Mouse (Mus musculus) liver, embryonic 14.5 days (tissue): ENCODE data around the gene Stpg4. TPM values are rescaled to one million over a fixed set of nuclear protein-coding genes. Genes with fewer than 3 reads are reported as not detected.

ENCODE experiments used
- ATAC-seq: fragments of 200-750 bp; cut with Nextera tagmentation; 2 replicates; pipeline ENCODE4 v1.8.0; 2017; ENCODE audit warnings: moderate number of reproducible peaks, mild to moderate bottlenecking, moderate library complexity; ENCODE audit not compliant: insufficient read depth
- DNase-seq, 3 experiments: peaks; one replicate each; pipeline ENCODE4 v3.0.0-alpha.2; 2012 to 2013; ENCODE audit warnings: low read depth in 3 of 3, low spot score in 3 of 3
- H3K27ac ChIP-seq: fragments of 300-500 bp; sonication (generic); 2 replicates; pipeline ENCODE4 v1.5.1; 2014; ENCODE audit warnings: moderate library complexity, mild to moderate bottlenecking, control low read depth, inconsistent platforms
- H3K27me3 ChIP-seq: fragments of 300-500 bp; sonication (generic); 2 replicates; pipeline ENCODE4 v1.6.1; 2014; ENCODE audit warnings: mild to moderate bottlenecking, low read length, moderate library complexity; ENCODE audit not compliant: control insufficient read depth, insufficient read depth
- H3K36me3 ChIP-seq: fragments of 300-500 bp; sonication (generic); replicated peaks from 2 replicates; pipeline ENCODE4 v1.6.1; 2014; ENCODE audit warnings: low read depth; ENCODE audit not compliant: control insufficient read depth, insufficient read depth
- H3K4me1 ChIP-seq, 2 experiments: fragments of 200-500 bp in 1 of 2; fragments of 300-500 bp in 1 of 2; sonication (generic) in 1 of 2; replicated peaks; 2 replicates each; pipeline ENCODE4 v1.6.1; 2012 to 2014; ENCODE audit warnings: antibody characterized with exemption in 1 of 2, inconsistent platforms in 1 of 2, low read length in 1 of 2; ENCODE audit not compliant: control insufficient read depth in 2 of 2, insufficient read depth in 2 of 2
- H3K4me2 ChIP-seq: fragments of 300-500 bp; sonication (generic); 2 replicates; pipeline ENCODE4 v1.6.1; 2014; ENCODE audit warnings: low read depth, mild to moderate bottlenecking, control low read depth, moderate library complexity
- H3K4me3 ChIP-seq, 2 experiments: fragments of 200-500 bp in 1 of 2; fragments of 300-500 bp in 1 of 2; sonication (generic) in 1 of 2; 2 replicates each; pipeline ENCODE4 v1.5.1; 2012 to 2014; ENCODE audit warnings: low read depth in 2 of 2, low read length in 2 of 2, mild to moderate bottlenecking in 2 of 2, control low read depth in 1 of 2, inconsistent platforms in 1 of 2, moderate library complexity in 1 of 2; ENCODE audit not compliant: insufficient read depth in 1 of 2
- H3K9ac ChIP-seq: fragments of 300-500 bp; sonication (generic); replicated peaks from 2 replicates; pipeline ENCODE4 v1.6.1; 2014; ENCODE audit warnings: mild to moderate bottlenecking, control low read depth, moderate library complexity
- H3K9me3 ChIP-seq: fragments of 300-500 bp; sonication (generic); 2 replicates; pipeline ENCODE4 v1.6.1; 2016; ENCODE audit warnings: low read length, mixed read lengths; ENCODE audit not compliant: control insufficient read depth
- CTCF ChIP-seq: IDR thresholded peaks from 2 replicates; pipeline ENCODE4 v1.5.1; 2016; ENCODE audit warnings: antibody characterized with exemption, low read depth, control low read depth
- EP300 ChIP-seq: IDR thresholded peaks from 2 replicates; pipeline ENCODE4 v1.6.1; 2016; ENCODE audit warnings: antibody characterized with exemption, low read depth
- WGBS: fragments of 180-500 bp; shearing (Covaris S2); extraction: QIAGEN DNeasy Blood & Tissue Kit; methylation state at CpG from one replicate; pipeline ENCODE4 v1.1.7; 2014; ENCODE audit not compliant: insufficient replicate concordance; 5-methylcytosine and 5-hydroxymethylcytosine counted together
- polyA plus RNA-seq, 2 experiments: library from polyadenylated mRNA; depleted of rRNA in 1 of 2; stranded (reverse) in 1 of 2; unstranded in 1 of 2; fragments of >200 nt; fragmentation: Nextera tagmentation in 1 of 2; extraction: Ambion mirVana in 1 of 2; gene quantifications; 2 replicates each; pipeline versions ENCODE4 v1.2.1 to v1.2.3; 2012 to 2014

The Stpg4 gene
- polyA plus RNA-seq, 2 experiments: not detected

- H3K4me1 ChIP-seq: peaks cover 0 to 16% of the 10 kb centered on the region in 2 experiments; a peak in 2 of 4 replicates
- 58% methylated on average over 13 of the region's 13 CpGs for WGBS
Measured at GRCm38 (mm10) chr17:87350471-87351240, 76.9 kb downstream of the Stpg4 start.

DNA sequence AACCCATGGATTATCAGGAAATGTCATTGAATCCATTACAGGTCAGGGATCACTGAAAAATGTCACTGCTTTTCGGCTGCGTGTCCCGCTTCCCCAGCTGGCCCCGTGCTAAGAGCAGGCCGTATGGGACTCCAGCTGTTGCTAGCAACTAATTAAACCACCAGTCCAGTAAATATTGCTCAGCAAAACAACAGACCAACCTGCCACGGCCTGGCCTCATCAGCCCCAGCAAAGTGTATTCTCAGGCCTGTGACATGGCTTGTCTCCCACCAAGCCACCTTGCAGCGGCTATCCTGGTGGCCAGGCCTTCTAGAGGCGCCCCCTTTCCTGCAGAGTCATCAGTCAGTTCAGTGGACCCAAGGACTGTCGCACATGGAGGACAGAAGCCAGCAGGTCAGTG, 78.0 kb downstream of the Stpg4 start:
- H3K9ac ChIP-seq: no peak overlapping the region
- H3K27ac ChIP-seq: no peak overlapping the region
- ATAC-seq (no peak), DNase-seq (no peak)
- no peak overlapping the region for H3K4me2 ChIP-seq
- no peak overlapping the region for H3K4me3 ChIP-seq
- H3K27me3 ChIP-seq: no peaks in the 10 kb centered on the region
- WGBS: 79% methylated on average over 9 of the region's 9 CpGs
- TF ChIP-seq EP300 (no peak), CTCF (no peak)
- H3K4me1 ChIP-seq: peaks cover 0 to 14% of the 10 kb centered on the region in 2 experiments; a peak in 2 of 4 replicates
- H3K36me3 ChIP-seq: no peaks in the 10 kb centered on the region
- no peaks in the 10 kb centered on the region for H3K9me3 ChIP-seq

More at GRCm38 (mm10) chr17:87350471-87351240, 76.9 kb downstream of the Stpg4 start:
- DNase-seq (no peak), ATAC-seq (no peak)
- Histone ChIP-seq H3K4me3 (no peak overlapping the region), H3K27ac (no peak overlapping the region), H3K9me3 (no peaks in the 10 kb centered on the region), H3K27me3 (no peaks in the 10 kb centered on the region), H3K4me2 (no peak overlapping the region), H3K36me3 (no peaks in the 10 kb centered on the region), H3K9ac (no peak overlapping the region)
- TF ChIP-seq CTCF (no peak), EP300 (no peak)

GRCm38 (mm10) chr17:87349069-87349468, 78.5 kb downstream of the Stpg4 start:
- 44% methylated on average over 9 of the region's 9 CpGs for WGBS
- no peaks in the 10 kb centered on the region for H3K36me3 ChIP-seq
- no peaks in the 10 kb centered on the region for H3K27me3 ChIP-seq
- H3K4me1 ChIP-seq: peaks cover 0 to 12% of the 10 kb centered on the region in 2 experiments; a peak in 2 of 4 replicates
- H3K27ac ChIP-seq: no peak overlapping the region
- no peak overlapping the region for H3K4me2 ChIP-seq
- H3K9me3 ChIP-seq: no peaks in the 10 kb centered on the region
- TF ChIP-seq CTCF: no peak
- no peak for TF ChIP-seq EP300
- no peak for ATAC-seq
- no peak overlapping the region for H3K4me3 ChIP-seq
- no peak overlapping the region for H3K9ac ChIP-seq
- no peak for DNase-seq

DNA sequence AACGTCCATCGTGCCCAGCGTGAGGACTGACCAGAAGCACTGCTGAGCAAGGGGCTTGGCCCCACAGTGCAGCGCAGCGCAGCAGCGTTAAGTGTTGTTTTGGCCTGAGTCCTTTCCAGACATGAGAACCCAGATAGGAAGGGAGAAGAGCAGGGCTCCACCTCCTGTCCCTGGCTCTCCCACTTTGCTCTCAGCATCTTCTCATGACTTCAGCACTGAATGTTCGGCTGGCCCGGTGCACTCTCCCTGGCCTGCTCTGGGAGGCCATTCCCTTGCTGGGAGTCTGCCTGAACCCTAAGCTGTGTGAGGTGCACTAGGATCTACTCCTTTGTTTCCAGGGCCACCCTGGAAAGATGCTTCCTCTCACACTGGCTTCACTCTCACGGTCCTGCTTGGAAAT, 79.2 kb downstream of the Stpg4 start:
- Histone ChIP-seq H3K9ac (no peak overlapping the region), H3K4me3 (no peak overlapping the region), H3K4me2 (no peak overlapping the region), H3K9me3 (no peaks in the 10 kb centered on the region), H3K27me3 (no peaks in the 10 kb centered on the region), H3K27ac (no peak overlapping the region), H3K4me1 (peaks cover 0 to 13% of the 10 kb centered on the region in 2 experiments; a peak in 2 of 4 replicates), H3K36me3 (no peaks in the 10 kb centered on the region)
- WGBS: 78% methylated on average over 9 of the region's 9 CpGs
- DNase-seq: no peak
- TF ChIP-seq CTCF (no peak), EP300 (no peak)
- ATAC-seq: no peak

DNA sequence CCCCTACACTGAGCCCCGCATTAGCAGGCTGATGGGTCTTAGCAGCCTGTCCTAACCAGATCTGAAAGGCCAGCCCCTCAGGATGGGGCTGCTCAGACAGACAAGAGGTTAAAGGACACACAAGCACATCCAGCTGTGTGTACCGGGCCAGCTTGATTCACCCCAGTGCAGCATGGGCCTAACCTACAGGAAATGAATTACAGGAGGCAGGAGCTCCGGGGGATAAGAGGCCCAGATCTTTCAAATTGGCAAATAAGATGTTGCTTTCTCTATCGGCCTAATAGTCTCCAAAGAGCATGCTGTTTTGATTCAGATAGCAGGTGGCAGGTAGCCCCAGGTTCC, 82.3 kb downstream of the Stpg4 start:
- no peak overlapping the region for H3K4me2 ChIP-seq
- H3K36me3 ChIP-seq: no peaks in the 10 kb centered on the region
- no peak overlapping the region for H3K27ac ChIP-seq
- no peak overlapping the region for H3K4me3 ChIP-seq
- no peak overlapping the region for H3K9ac ChIP-seq
- 39% methylated on average over 4 of the region's 4 CpGs for WGBS
- H3K4me1 ChIP-seq: 0 out of 4 replicates have a peak, but pooled peaks cover 0 to 2% of the 10 kb centered on the region in 2 experiments
- no peaks in the 10 kb centered on the region for H3K27me3 ChIP-seq
- TF ChIP-seq EP300 (no peak), CTCF (no peak)
- ATAC-seq: no peak
- no peak for DNase-seq
- H3K9me3 ChIP-seq: no peaks in the 10 kb centered on the region
